Mouse (Mus musculus) MN1 (cell line): ENCODE measurements around the gene Brinp3.

Source experiments
- DNase-seq: peaks from one replicate; pipeline ENCODE4 v3.0.0-alpha.2; 2016; ENCODE audit warnings: low spot score

Brinp3 gene

GRCm38 (mm10) chr1:146799986-146800553 is 305.5 kb downstream of the Brinp3 start:
- no peak for DNase-seq

GRCm38 (mm10) chr1:146801821-146802220 is 307.3 kb downstream of the Brinp3 start:
- no peak for DNase-seq

DNA sequence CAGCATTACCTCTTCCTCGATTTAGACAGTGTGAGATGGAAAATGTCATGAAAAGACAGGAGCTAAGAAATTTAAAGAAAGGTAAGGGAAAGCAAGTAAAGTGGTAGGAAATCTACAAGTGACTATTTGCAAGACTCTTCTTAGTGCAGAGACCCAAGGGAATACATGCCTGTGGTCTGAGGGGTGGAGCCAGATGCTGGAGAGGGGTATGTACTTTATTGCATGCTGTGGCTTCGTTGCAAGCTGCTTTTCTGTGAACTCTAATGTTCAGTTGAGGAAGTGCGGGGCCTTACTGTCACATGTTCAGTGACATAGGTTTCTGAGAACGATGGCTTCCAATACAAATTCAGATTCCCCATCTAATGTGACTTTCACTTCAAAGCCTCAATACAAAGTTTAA is 313.2 kb downstream of the Brinp3 start:
- DNase-seq: no peak

DNA sequence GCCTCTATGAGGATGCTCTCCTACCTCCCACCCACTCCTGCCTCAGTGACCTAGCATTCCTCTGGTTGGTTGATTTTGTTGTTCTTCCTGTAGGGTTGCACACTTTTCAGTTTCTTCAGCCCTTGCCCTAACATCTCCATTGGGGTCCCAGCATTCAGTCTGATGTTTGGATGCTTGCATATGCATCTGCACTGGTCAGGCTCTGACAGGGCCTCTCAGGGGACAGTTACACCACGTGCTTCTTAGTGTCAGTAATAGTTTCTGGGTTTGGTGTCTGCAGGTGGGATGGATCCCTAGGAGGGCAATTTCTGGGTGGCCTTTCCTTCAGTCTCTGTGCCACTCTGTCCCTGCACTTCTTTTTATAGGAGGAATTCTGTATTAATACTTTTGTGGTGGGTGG is 339.3 kb downstream of the Brinp3 start:
- DNase-seq: no peak

GRCm38 (mm10) chr1:146844087-146844486 is 349.5 kb downstream of the Brinp3 start:
- no peak for DNase-seq

DNA sequence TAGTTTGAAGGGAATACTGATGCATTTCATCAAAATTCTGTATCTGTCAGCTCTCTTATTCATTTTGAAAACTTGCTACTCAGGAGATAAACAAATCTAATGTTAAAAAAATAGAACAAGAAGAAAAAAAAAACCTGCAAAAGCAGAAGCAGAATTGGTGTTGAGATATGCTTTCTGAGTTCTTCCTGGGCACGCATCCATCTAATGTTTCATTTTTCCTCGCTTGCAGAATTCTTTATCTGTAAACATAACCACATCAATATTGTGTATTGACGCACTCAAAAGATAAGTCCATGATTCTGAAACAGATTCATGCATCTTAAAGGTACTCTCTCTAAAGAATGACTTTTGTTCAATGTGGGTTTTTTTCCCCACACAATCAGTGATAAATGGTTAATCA is 354.3 kb downstream of the Brinp3 start:
- DNase-seq: no peak

DNA sequence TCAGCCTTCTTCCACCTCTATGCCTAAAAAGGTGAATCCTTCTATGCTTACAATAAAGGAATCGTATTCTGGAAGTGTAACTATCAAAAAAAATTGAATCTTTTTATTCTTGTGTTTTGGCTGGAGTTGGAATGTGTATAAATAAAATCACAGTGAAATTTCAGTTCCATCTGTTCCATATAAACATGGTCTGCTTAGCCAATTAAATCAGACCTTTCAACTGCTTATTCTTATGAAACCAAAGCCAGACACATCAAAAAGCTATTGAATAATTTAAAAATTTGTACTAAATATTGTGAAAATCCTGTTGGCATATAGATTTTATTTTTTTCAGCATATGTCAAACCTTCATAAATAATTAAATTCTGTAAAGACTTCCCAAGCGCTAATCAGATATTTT is 355.6 kb downstream of the Brinp3 start:
- DNase-seq: no peak

GRCm38 (mm10) chr1:146898636-146899035 is 404.1 kb downstream of the Brinp3 start:
- DNase-seq: no peak

DNA sequence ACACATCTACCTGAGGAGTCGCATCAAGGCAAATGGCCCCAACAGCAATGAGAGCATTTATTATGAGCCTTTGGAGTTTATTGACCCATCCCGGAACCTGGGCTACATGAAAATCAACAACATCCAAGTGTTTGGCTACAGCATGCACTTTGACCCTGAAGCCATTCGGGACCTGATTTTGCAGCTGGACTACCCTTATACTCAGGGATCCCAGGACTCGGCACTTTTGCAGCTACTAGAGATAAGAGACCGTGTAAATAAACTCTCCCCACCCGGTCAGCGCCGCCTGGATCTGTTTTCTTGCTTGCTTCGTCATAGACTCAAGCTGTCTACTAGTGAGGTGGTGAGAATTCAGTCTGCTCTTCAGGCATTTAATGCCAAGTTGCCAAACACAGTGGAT is 407.1 kb downstream of the Brinp3 start:
- no peak for DNase-seq

DNA sequence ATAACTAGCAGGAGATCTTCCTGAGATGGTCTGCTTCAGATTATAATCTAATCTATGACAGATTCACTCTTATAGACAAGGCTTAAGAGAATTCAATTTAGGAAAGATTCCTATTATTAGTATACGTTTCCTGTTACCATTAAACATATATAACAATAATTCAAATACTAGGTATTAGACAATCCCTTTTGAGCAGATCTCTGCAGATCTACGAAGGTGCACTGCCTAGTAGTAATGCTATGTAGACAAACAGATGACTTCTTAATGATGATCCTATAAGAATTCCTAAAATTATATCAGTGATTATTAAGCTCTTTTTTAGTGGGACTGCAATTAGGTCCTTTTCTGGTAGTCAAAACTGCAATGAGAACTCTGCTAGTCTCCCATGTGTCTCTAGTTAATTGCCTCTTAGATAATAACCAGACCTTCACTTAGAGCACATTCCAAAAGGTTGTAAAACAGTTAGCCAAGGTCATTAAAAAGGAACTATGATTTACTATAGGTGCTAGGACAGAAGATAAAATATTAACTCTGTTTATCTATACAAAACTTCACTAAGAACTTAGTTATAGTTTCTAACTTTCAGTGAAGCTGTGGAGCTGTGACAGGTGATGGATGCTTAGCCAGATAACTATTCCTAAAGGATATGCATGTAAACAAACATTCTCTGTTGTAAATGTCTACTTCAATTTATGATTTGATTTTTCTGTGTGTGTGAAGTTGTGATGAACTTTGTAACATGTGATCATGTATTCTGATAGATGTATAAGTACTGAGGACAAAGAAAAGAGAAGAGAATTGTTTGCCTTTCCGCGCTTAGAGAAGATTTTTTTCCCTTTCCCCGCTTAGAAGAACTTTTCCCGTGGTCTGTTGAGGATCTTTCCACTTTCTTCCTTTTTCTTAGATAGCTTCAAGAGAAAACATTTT is 445.2 kb downstream of the Brinp3 start:
- no peak for DNase-seq
